Mouse (Mus musculus) intestine, embryonic 16.5 days (tissue): ENCODE results near the gene Uvrag. TPM values are rescaled to one million over a fixed set of nuclear protein-coding genes. Genes with fewer than 3 reads are reported as not detected.
"Not testable (repeated sequence)": the region's sequence is repeated elsewhere in the genome, so short reads cannot be mapped to it uniquely, and the experiment has no call there.

Source experiments
- ATAC-seq: fragments of 200-750 bp; cut with Nextera tagmentation; 2 replicates; pipeline ENCODE4 v1.8.0; 2017; ENCODE audit warnings: moderate TSS enrichment, moderate library complexity
- H3K27ac ChIP-seq: fragments of 300-500 bp; sonication (generic); 2 replicates; pipeline ENCODE4 v1.5.1; 2014; ENCODE audit warnings: mild to moderate bottlenecking, low read length
- H3K27me3 ChIP-seq: fragments of 300-500 bp; sonication (generic); replicated peaks from 2 replicates; pipeline ENCODE4 v1.6.1; 2014; ENCODE audit warnings: low read length, control low read depth, mixed read lengths; ENCODE audit not compliant: control insufficient read depth, insufficient read depth
- H3K36me3 ChIP-seq: fragments of 300-500 bp; sonication (generic); 2 replicates; pipeline ENCODE4 v1.6.1; 2014; ENCODE audit warnings: low read length, control low read depth; ENCODE audit not compliant: control insufficient read depth, insufficient read depth
- H3K4me1 ChIP-seq: fragments of 300-500 bp; sonication (generic); 2 replicates; pipeline ENCODE4 v1.6.1; 2014; ENCODE audit warnings: low read length, control low read depth, mixed read lengths; ENCODE audit not compliant: control insufficient read depth, insufficient read depth
- H3K4me2 ChIP-seq: fragments of 300-500 bp; sonication (generic); 2 replicates; pipeline ENCODE4 v1.6.1; 2014; ENCODE audit warnings: low read depth, low read length, control low read depth
- H3K4me3 ChIP-seq: fragments of 300-500 bp; sonication (generic); 2 replicates; pipeline ENCODE4 v1.5.1; 2014; ENCODE audit warnings: mild to moderate bottlenecking, low read length
- H3K9ac ChIP-seq: fragments of 300-500 bp; sonication (generic); 2 replicates; pipeline ENCODE4 v1.6.1; 2014; ENCODE audit warnings: low read depth, low read length
- H3K9me3 ChIP-seq: fragments of 300-500 bp; sonication (generic); 2 replicates; pipeline ENCODE4 v1.6.1; 2016; ENCODE audit warnings: low read length, control low read depth; ENCODE audit not compliant: control insufficient read depth
- WGBS: fragments of 180-500 bp; shearing (Covaris S2); extraction: QIAGEN DNeasy Blood & Tissue Kit; methylation state at CpG from one replicate; pipeline ENCODE4 v1.1.7; 2014; 5-methylcytosine and 5-hydroxymethylcytosine counted together
- polyA plus RNA-seq: library from polyadenylated mRNA; unstranded; fragments of >200 nt; fragmentation: Nextera tagmentation; extraction: Ambion mirVana; gene quantifications from 2 replicates; pipeline ENCODE4 v1.2.1, GENCODE M21; 2015

Gene Uvrag
- polyA plus RNA-seq, 1 experiment from 2014 or later: 17.4 TPM

- Histone ChIP-seq H3K4me3 (no peak overlapping the region), H3K9ac (peak overlapping the region; percentile 30; the same call in 1 of the 2 replicates), H3K4me2 (0 out of 2 replicates have a peak overlapping the region, but pooled peaks have one; percentile 17), H3K9me3 (no peaks in the 10 kb centered on the region), H3K36me3 (peaks cover 3% of the 10 kb centered on the region; the same call in 1 of the 2 replicates), H3K27ac (no peak overlapping the region), H3K27me3 (no peaks in the 10 kb centered on the region), H3K4me1 (peaks cover 7% of the 10 kb centered on the region)
- 26% methylated on average over 16 of the region's 16 CpGs for WGBS
- ATAC-seq: no peak
Measured at GRCm38 (mm10) chr7:98968082-98968674, 172.8 kb downstream of the Uvrag start.

DNA sequence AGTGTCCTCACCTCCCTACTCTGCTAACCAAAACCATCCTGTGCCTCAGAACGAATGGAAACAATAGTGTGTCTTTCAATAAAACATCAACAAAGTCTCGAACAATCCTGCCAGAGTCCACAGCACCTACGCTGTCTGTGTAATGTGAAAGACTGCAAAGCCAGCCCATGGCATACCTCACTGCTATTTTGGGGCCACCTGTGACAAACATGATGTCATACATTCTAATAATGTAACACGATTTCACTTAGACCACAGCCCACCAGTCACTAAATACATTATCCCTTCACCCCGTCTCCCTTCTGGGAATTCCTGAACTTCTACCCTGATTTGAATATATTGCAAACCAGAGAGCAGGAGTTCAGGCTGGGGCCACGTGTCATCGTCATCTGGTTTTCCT, 173.3 kb downstream of the Uvrag start:
- Histone ChIP-seq H3K36me3 (peaks cover 3% of the 10 kb centered on the region; the same call in 1 of the 2 replicates), H3K9ac (no peak overlapping the region), H3K27ac (no peak overlapping the region), H3K4me3 (no peak overlapping the region), H3K27me3 (no peaks in the 10 kb centered on the region), H3K9me3 (no peaks in the 10 kb centered on the region), H3K4me2 (no peak overlapping the region), H3K4me1 (peaks cover 12% of the 10 kb centered on the region)
- no peak for ATAC-seq
- 57% methylated on average over 7 of the region's 7 CpGs for WGBS

GRCm38 (mm10) chr7:98963581-98963980, 177.4 kb downstream of the Uvrag start:
- not testable (repeated sequence) for ATAC-seq, H3K9ac ChIP-seq, H3K36me3 ChIP-seq, H3K4me2 ChIP-seq, H3K4me3 ChIP-seq, H3K27ac ChIP-seq, H3K9me3 ChIP-seq, H3K27me3 ChIP-seq
- WGBS: 89% methylated on average over 13 of the region's 13 CpGs
- H3K4me1 ChIP-seq: peaks cover 24% of the 10 kb centered on the region

DNA sequence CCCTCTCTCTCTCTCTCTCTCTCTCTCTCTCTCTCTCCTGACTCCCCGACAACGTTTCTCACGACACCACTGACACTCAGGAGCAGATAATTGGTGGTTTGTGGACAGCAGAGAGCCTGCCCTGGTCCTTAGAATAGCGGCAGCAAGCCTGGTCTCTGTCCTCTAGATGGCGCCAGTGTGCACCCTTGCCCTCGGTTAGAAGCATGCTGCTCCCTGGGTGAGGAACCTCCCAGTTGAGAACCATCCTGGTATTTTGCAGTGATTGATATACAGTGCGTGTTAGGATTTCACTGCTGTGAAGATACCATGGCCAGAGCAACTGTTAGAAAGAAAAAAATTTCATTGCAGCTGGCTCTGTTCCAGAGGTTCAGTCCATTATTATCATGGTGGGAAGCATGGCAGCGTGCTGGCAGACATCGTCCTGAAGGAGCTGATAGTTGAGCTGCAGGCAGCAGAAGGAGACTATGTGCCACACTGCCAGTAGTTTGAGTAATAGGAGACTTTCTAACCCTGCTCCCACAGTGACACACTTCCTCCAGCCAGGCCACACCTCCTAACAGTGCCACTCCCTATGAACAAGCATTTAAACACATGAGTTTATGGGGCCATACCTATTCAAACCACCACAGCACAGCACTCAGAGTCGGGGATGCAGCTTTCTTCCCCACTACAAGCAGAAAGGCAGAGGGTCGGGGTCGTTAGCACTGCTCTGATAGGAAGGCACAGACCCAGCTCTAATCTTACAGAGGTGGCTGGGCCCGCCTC, 178.2 kb downstream of the Uvrag start:
- ATAC-seq: peak; percentile 87
- Histone ChIP-seq H3K4me2 (peak overlapping the region; percentile 33), H3K4me3 (no peak overlapping the region), H3K9ac (no peak overlapping the region), H3K36me3 (no peaks in the 10 kb centered on the region), H3K4me1 (peaks cover 27% of the 10 kb centered on the region), H3K9me3 (no peaks in the 10 kb centered on the region), H3K27ac (peak overlapping the region; percentile 77), H3K27me3 (no peaks in the 10 kb centered on the region)
- 33% methylated on average over 11 of the region's 13 CpGs for WGBS

DNA sequence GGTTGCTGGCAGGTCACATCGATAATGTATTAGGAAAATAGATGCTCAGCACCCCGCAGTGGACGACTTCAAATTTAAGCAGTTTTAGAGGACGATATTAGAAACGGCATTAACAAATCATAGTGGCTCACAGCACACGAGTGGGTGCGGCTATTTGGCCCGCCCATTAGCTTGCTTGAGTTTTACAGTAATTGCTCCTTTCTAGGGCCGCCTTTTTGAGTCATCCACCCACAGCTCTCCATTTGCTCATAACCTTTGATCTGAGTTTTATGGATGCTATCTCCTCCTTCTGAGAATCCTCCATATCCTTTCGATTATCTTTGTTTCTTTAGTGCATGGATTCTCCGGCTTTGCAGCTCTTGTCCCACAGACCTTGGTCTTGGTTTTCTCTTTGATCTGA, 178.9 kb downstream of the Uvrag start:
- H3K4me2 ChIP-seq: peak overlapping the region; percentile 33
- H3K4me3 ChIP-seq: no peak overlapping the region; the same call in 1 of the 2 replicates
- H3K4me1 ChIP-seq: peaks cover 27% of the 10 kb centered on the region
- no peak overlapping the region for H3K9ac ChIP-seq
- H3K36me3 ChIP-seq: no peaks in the 10 kb centered on the region
- no peak overlapping the region for H3K27ac ChIP-seq
- H3K9me3 ChIP-seq: no peaks in the 10 kb centered on the region
- 61% methylated on average over 11 of the region's 11 CpGs for WGBS
- ATAC-seq: peak; percentile 84
- H3K27me3 ChIP-seq: no peaks in the 10 kb centered on the region

- no peaks in the 10 kb centered on the region for H3K27me3 ChIP-seq
- no peaks in the 10 kb centered on the region for H3K9me3 ChIP-seq
- peaks cover 27% of the 10 kb centered on the region for H3K4me1 ChIP-seq
- 82% methylated on average over 8 of the region's 8 CpGs for WGBS
- H3K9ac ChIP-seq: no peak overlapping the region
- H3K27ac ChIP-seq: no peak overlapping the region
- H3K36me3 ChIP-seq: no peaks in the 10 kb centered on the region
- H3K4me2 ChIP-seq: no peak overlapping the region
- no peak overlapping the region for H3K4me3 ChIP-seq
- no peak for ATAC-seq
Measured at GRCm38 (mm10) chr7:98960274-98960673, 180.7 kb downstream of the Uvrag start.

DNA sequence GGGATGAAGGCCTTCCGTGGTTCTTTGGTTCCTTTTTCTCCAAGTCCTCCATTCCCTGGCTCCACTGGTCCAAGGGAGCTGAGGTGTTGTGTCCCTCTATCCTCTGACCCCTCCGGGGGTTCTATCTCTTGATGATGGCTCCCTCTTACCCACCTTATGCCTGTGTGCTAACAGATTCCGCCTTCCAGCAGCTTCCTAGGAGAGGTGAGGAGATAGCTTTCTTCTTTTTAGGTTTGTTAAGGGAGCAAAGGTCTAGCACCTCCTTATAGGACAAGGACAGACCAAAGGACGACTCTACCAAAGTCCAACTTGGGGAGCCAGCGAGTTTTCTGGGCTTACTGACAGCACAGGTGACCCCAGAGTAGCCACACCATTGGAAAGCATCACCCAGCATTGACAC, 181.7 kb downstream of the Uvrag start:
- peaks cover 27% of the 10 kb centered on the region for H3K4me1 ChIP-seq
- no peak overlapping the region for H3K9ac ChIP-seq
- ATAC-seq: no peak
- H3K4me2 ChIP-seq: no peak overlapping the region
- no peak overlapping the region for H3K4me3 ChIP-seq
- H3K36me3 ChIP-seq: no peaks in the 10 kb centered on the region
- H3K9me3 ChIP-seq: no peaks in the 10 kb centered on the region
- H3K27me3 ChIP-seq: no peaks in the 10 kb centered on the region
- 88% methylated on average over 5 of the region's 5 CpGs for WGBS
- H3K27ac ChIP-seq: no peak overlapping the region

DNA sequence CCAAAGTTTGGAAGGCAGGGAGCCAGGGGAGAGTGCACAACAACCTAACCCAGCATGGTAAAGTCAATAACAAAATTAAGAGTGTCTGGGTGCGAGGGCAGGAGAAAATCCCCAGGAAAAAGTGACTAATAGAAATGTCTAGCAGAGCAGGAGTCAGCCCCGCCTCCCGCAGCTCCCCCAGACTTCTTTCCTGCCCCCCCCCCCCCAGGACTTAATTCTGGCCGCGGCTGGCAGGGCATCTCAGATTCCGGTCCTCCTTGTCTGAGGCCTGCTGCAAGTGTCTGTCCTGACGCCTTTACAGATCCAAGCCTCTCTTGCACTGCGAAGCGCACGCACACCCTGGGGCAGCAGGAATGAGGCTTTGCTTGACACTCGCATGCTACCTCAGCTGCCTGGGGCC, 182.8 kb downstream of the Uvrag start:
- no peak overlapping the region for H3K4me2 ChIP-seq
- no peak overlapping the region for H3K9ac ChIP-seq
- H3K27me3 ChIP-seq: no peaks in the 10 kb centered on the region
- no peaks in the 10 kb centered on the region for H3K9me3 ChIP-seq
- H3K4me1 ChIP-seq: peaks cover 26% of the 10 kb centered on the region
- ATAC-seq: no peak
- H3K4me3 ChIP-seq: no peak overlapping the region
- WGBS: 28% methylated on average over 11 of the region's 11 CpGs
- no peak overlapping the region for H3K27ac ChIP-seq
- no peaks in the 10 kb centered on the region for H3K36me3 ChIP-seq

- H3K36me3 ChIP-seq: no peaks in the 10 kb centered on the region
- ATAC-seq: no peak
- no peak overlapping the region for H3K4me3 ChIP-seq
Measured at GRCm38 (mm10) chr7:98957111-98957741, 183.7 kb downstream of the Uvrag start.

More at GRCm38 (mm10) chr7:98957111-98957741, 183.7 kb downstream of the Uvrag start:
- Histone ChIP-seq H3K27me3 (no peaks in the 10 kb centered on the region), H3K9me3 (no peaks in the 10 kb centered on the region), H3K27ac (no peak overlapping the region), H3K9ac (no peak overlapping the region), H3K4me1 (peaks cover 18% of the 10 kb centered on the region), H3K4me2 (no peak overlapping the region)
- WGBS: 49% methylated on average over 8 of the region's 8 CpGs
